Mouse (Mus musculus) embryo, embryonic 11 days (tissue): ENCODE measurements around the gene Cep290.
A peak's percentile ranks its signal among the peaks of the same experiment; 100 is the strongest.
"Not testable (repeated sequence)": the region's sequence is repeated elsewhere in the genome, so short reads cannot be mapped to it uniquely, and the experiment has no call there.

Experiments
- DNase-seq: peaks from one replicate; pipeline ENCODE4 v3.0.0-alpha.2; 2015

Gene Cep290

GRCm38 (mm10) chr10:100487097-100487978 is at the start of gene Cep290, which contains the start of gene Tmtc3:
Gene Cep290 (plus strand): TSS chr10:100487558.
Gene Tmtc3 (minus strand): TSS chr10:100487350.
- DNase-seq = peak; percentile 97

DNA sequence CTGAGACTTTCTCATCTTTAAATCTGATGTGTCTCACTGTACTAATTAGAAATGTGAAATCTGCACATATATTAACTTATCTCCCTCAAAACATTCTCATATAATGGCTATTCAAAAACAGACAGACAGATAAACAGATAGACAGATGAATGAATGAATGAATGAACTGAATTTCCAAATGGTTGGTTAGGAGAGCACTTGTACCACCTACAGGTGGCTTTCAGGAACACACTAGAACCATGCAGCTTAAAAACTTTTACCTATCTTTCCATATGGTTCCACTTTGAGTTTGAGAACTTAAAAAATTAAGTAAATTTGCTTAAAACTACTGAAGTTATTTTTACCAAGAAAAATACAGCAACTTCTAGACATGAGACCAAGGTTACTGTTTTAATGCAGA is 38.0 kb upstream of the Cep290 start:
- no peak for DNase-seq

GRCm38 (mm10) chr10:100460515-100460914 is 26.8 kb upstream of the Cep290 start:
- no peak for DNase-seq

DNA sequence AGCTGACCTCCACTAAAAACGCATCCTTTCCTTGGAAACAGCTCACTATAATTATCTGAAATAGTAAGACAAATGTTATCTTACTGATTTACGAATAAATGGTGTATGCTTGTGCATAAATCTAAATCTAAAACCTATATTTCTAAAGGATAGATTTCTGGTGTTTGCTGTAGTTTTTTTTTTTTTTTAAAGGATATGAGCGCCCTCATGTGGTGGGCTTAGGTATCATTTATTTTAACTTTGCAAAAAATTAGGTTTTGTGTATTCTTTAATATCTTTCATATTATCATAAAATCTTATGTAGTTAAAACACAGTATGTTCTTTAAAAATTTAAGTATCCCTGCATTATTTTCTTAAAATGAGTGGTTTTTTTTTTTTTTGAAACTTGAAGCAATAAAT is 12.3 kb upstream of the Cep290 start:
- DNase-seq = peak; percentile 8

DNA sequence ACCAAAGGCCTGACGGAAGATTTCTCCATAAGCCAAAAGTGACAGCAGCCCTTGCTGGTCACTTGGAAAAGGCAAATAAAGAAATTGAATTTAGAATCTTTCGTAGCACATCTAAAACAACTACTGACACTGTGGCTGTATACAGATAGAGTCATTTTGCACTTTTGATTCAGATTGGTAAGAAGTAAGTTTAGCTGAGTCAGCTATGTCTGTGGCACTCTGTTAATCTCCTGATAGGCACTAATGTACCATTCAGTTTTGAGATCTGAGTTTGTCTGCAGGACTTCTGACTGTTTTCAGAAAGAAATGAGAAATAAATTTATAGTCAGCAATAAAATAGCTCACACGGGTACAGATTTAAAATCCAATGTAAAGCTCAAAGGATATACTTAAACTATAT is 7.8 kb upstream of the Cep290 start:
- DNase-seq = no peak

DNA sequence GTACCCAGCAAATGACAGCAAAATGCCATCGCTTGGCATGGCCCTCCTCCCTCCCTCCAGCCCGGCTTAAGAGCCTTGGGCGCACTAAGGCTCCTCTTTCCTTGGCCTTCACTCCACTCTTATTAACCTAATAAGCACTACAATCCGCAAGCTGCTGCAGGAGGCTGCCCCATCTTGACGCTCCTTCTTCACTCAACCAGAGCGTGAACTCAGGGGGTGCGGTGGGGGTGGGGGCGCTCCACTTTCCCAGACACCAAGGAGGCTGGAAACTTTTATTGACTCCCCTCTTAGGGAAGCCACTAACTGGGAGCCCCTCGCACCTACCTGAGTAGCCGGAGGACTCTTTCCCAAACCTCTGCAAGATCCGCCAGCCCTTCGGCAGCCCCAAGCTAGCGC is 659 bp upstream of the Cep290 start:
- DNase-seq = peak; percentile 45

DNA sequence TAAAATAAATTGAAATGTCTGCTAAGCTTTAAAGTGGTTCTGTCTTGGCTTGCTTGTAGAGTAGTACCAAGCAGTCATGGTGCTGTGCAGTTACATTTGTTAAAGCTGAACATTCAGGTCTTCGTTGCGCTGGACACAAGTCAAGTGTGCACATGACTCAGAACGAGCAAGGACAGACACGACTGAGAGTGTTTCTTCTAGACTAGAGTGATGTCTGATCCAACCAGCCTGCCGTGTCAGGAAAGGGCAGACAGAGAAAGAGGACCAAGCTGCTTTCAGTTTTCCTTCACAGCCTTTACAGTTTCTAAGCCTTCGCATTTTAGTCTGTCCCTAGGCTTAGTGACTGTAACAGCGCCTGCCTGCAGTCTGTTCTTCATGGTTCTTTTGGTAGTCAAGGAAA is 4.6 kb downstream of the Cep290 start:
- no peak for DNase-seq

- DNase-seq = no peak
These were observed 11.0 kb downstream of the Cep290 start for GRCm38 (mm10) chr10:100498309-100498708.

DNA sequence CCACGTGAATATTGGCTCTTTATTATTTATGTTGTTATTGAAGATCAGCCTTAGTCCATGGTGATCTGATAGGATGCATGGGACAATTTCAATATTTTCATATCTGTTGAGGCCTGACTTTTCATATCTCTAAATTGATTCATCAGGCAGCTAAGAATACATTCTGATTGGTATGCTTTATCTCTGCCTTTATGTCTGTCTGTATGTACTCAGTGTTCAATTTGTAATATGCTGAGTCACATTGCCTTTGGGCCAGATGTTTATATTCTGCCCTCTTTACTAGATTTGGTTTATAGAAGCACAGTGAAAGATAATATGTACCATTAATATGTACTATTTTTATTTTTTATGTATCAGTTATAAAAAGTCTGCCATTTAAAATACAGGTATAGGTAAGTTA is 20.8 kb downstream of the Cep290 start:
- no peak for DNase-seq

GRCm38 (mm10) chr10:100521617-100522016 is 34.3 kb downstream of the Cep290 start:
- no peak for DNase-seq

GRCm38 (mm10) chr10:100522330-100522729 is 35.0 kb downstream of the Cep290 start:
- no peak for DNase-seq

GRCm38 (mm10) chr10:100524499-100525390 is 37.4 kb downstream of the Cep290 start:
- DNase-seq = no peak

DNA sequence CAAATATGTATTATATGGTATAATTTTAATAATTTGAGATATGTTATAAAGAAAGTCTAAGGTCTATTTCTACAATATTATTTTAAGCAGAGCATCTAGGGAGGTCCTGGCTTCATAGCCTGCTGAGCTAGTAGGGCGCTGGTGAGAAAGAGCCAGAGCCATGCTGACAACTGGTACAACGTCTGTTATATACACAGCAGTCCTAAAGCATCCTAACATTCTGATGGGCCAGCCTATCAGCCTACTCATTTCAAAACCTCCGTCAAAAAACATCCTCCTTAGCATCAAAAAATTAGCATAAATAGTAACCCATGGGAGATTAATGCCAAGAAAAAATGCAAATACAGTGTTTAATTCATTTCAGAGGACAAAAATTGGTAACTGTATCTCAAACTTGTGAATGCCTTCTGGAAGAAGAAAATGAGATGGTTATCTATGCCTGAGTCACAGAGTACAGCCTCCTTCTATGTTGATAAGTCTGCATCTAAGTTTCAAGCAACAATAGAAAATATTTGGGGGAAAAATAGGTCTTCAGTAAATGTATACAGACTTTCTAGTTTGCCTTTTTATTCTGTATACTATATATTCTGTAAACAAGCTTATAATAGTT is 69.3 kb downstream of the Cep290 start:
- no peak for DNase-seq

- DNase-seq = not testable (repeated sequence)
These were observed 73.0 kb downstream of the Cep290 start for GRCm38 (mm10) chr10:100560194-100560883.

DNA sequence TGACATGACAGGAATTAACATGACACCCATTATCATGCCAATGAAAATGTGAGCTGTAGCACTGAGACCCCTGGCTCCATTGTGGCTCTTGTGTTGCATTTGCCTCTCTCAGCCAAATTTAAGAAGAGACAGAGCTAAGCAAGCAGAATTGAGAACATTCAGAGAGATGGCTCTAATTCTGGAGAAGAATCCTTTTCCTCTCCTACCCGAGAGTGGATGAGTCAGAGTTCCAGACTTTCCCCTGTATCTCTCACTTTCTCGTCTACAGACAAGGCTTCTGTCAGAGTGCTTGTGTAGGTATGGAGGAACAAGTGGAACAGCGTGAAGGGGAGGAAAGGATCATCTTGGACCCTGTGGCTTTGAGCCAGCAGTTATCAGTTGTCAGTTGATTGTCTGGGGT is 76.8 kb downstream of the Cep290 start:
- DNase-seq = no peak

DNA sequence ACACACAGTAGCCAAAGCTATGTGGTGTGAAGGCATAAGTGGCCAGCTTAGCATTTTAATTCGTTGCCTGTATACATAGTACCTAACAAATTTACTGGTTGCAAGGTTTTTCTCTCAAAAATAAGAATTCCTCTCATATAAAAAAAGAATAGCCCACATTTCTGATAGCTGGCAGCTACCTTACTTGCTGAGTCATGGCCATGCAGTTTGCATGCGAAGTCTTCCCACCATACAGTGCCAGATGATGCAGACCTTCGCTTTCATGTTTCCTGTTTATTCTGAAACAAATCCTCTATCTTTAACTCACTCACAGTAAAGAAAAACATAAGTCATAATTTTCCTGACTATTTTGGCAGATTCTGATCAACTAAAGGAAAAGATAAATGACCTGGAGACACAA is 84.3 kb downstream of the Cep290 start:
- DNase-seq = no peak

GRCm38 (mm10) chr10:100574505-100575149 is 87.3 kb downstream of the Cep290 start:
- no peak for DNase-seq

GRCm38 (mm10) chr10:100575294-100575693 is 87.9 kb downstream of the Cep290 start:
- DNase-seq = no peak

DNA sequence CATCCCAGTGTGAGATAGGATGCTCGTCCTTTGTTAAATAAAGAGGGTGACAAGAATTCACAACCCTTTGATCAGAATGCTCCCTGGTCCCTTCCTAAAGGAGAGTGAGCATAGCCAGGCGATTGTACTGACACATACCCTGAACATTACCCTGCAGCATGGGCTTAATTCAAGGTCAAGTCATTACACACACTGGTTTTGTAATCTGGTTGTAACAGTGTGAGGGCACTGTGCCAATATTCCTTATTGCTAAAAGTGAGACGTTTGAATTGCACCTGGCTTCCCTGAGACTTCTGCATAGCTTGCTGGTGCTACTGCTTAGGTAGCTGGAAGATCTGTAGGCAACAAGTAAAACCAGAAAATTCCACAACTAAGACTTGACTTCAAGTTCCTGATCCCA is 96.8 kb downstream of the Cep290 start:
- DNase-seq = no peak

GRCm38 (mm10) chr10:100588524-100588923 is 101.2 kb downstream of the Cep290 start:
- no peak for DNase-seq

DNA sequence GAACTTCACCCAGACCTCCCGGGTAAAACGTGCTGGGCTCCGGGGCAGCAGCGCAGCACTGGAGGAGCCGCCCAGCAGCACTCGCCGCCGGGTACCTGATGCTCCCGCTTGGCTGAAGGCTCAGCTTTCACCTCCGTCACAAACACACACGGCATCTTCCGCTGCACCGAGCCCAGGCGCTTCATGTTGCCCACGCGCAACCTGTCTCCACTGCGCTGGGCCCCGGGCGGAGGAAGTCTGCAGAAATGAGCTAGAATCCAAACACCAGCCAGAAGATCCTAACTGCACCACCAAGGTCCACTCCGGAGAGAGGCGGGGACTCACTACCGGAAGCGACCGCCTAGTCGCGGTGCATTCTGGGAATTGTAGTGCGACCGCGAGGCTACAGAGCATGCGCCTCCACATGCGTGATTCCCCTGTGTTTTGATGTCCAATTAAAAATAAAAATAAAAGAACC is 101.6 kb downstream of the Cep290 start:
- peak; percentile 94 for DNase-seq

DNA sequence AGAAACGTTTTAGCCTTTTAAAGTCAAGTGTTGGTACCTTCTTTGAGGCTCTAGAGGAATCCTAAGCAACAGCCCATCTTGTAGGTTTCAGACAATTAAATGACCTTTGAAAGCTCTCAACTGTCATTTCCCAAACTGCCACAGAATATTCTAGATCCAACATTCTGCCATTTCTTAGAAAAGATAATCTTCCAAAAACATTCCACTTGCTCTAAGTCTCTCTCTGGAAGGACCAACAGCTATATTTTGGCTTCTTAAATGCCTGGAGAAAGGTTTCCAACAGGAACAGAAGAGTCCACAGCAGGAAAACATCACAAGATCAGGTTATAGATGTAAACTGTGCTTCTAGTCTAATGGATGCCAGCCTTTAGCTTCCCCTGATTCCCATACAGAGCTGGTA is 103.0 kb downstream of the Cep290 start, which contains the start of the genes 4930430F08Rik and 1700017N19Rik:
Gene 4930430F08Rik (minus strand): TSS at position 101 of the 400 bp plus-strand sequence.
Gene 1700017N19Rik (plus strand): TSS at position 162 of the 400 bp plus-strand sequence.
- DNase-seq = no peak
